Mouse (Mus musculus): ENCODE measurements around the gene Sgce. TPM values are rescaled to one million over a fixed set of nuclear protein-coding genes. Genes with fewer than 3 reads are reported as not detected.

The Sgce gene
- polyA plus RNA-seq, 1 experiment = 43.4 TPM

GRCm38 (mm10) chr6:4634804-4635203, 112.2 kb downstream of the Sgce start:
- TF ChIP-seq POLR2A (IDR thresholded peaks at IDR 0.05; ENCODE audit: borderline replicate concordance, extremely low read depth, insufficient read depth, insufficient read length, poor library complexity, severe bottlenecking) (no peak), CTCF (IDR thresholded peaks at IDR 0.05; ENCODE audit: borderline replicate concordance, extremely low read depth, insufficient read depth, insufficient read length) (no peak)
- no peak for DNase-seq (ENCODE audit: low read depth)

- peak; percentile 65 for DNase-seq (ENCODE audit: low read depth)
- TF ChIP-seq CTCF (IDR thresholded peaks at IDR 0.05; ENCODE audit: borderline replicate concordance, extremely low read depth, insufficient read depth, insufficient read length) (no peak), POLR2A (IDR thresholded peaks at IDR 0.05; ENCODE audit: borderline replicate concordance, extremely low read depth, insufficient read depth, insufficient read length, poor library complexity, severe bottlenecking) (no peak)
Observed at GRCm38 (mm10) chr6:4633189-4633588, 113.8 kb downstream of the Sgce start.

GRCm38 (mm10) chr6:4631464-4631863, 115.5 kb downstream of the Sgce start:
- DNase-seq (ENCODE audit: low read depth) = peak; percentile 9
- no peak for TF ChIP-seq CTCF (IDR thresholded peaks at IDR 0.05; ENCODE audit: borderline replicate concordance, extremely low read depth, insufficient read depth, insufficient read length)

Other genes with a start within 250 kb of the Sgce start
- gene Col1a2, start 242.4 kb downstream of the Sgce start, polyA plus RNA-seq (2012; rRNA removed) = 66.5 and 187 TPM in 2 replicates
- 46.6 and 51.4 TPM in 2 replicates for gene Casd1, start 146.4 kb downstream of the Sgce start, polyA plus RNA-seq (2012; rRNA removed)
- 71.4 and 111 TPM in 2 replicates for gene Peg10, start 99 bp upstream of the Sgce start, polyA plus RNA-seq (2012; rRNA removed)
- gene Ppp1r9a, start 155.7 kb upstream of the Sgce start, polyA plus RNA-seq (2012; rRNA removed) = 22.2 and 32.7 TPM in 2 replicates

Data from brain, embryonic 14.5 days (tissue).